Mouse (Mus musculus) thymus, adult 2 months (tissue): ENCODE results near the gene Abhd17c.

ENCODE experiments used
- CTCF ChIP-seq: fragments of 200-500 bp; IDR thresholded peaks from 2 replicates; pipeline ENCODE4 v1.5.1; 2012; ENCODE audit warnings: mild to moderate bottlenecking, control low read depth, low read length, moderate library complexity, borderline replicate concordance; ENCODE audit not compliant: control insufficient read depth, poor library complexity, insufficient read depth; ENCODE audit errors: extremely low read depth
- POLR2A ChIP-seq: fragments of 200-500 bp; IDR thresholded peaks from 2 replicates; pipeline ENCODE4 v1.6.1; 2012; ENCODE audit warnings: mild to moderate bottlenecking, low read length, control low read depth, moderate library complexity; ENCODE audit not compliant: control insufficient read depth, poor library complexity, insufficient read depth; ENCODE audit errors: extremely low read depth

GRCm38 (mm10) chr7:84116621-84117542 lies 34.8 kb downstream of the Abhd17c start:
- TF ChIP-seq POLR2A = no peak
- TF ChIP-seq CTCF = no peak
